Mouse (Mus musculus) embryonic fibroblast, embryonic 13.5 days (primary cell): ENCODE measurements around the gene Nf1.

ENCODE experiments used
- CTCF ChIP-seq: IDR thresholded peaks from 2 replicates; pipeline ENCODE4 v1.5.1; 2011; ENCODE audit warnings: mild to moderate bottlenecking, control low read depth, low read length, moderate library complexity, borderline replicate concordance; ENCODE audit not compliant: insufficient read depth
- POLR2A ChIP-seq: IDR thresholded peaks from 2 replicates; pipeline ENCODE4 v1.6.1; 2011; ENCODE audit warnings: low read depth, mild to moderate bottlenecking, control low read depth, low read length, moderate library complexity

GRCm38 (mm10) chr11:79468097-79468496 is 128.6 kb downstream of the Nf1 start:
- TF ChIP-seq POLR2A (no peak), CTCF (no peak)
